Mouse (Mus musculus) bone marrow macrophage, adult 2 months (primary cell): ENCODE data around the gene Slc4a8. TPM values are rescaled to one million over a fixed set of nuclear protein-coding genes. Genes with fewer than 3 reads are reported as not detected.

Experiments
- H3K27ac ChIP-seq: 2 replicates; pipeline ENCODE4 v1.5.1; 2012; ENCODE audit warnings: low read depth, low read length; ENCODE audit not compliant: insufficient read depth
- H3K4me1 ChIP-seq: 2 replicates; pipeline ENCODE4 v1.6.1; 2012; ENCODE audit warnings: low read length; ENCODE audit not compliant: control insufficient read depth, insufficient read depth
- H3K4me3 ChIP-seq: 2 replicates; pipeline ENCODE4 v1.5.1; 2012; ENCODE audit warnings: mild to moderate bottlenecking, low read length, moderate library complexity; ENCODE audit not compliant: insufficient read depth
- CTCF ChIP-seq: IDR thresholded peaks from 2 replicates; pipeline ENCODE4 v1.5.1; 2012; ENCODE audit warnings: low read depth, mild to moderate bottlenecking, low read length, moderate library complexity
- POLR2A ChIP-seq: IDR thresholded peaks from 2 replicates; pipeline ENCODE4 v1.6.1; 2012; ENCODE audit warnings: mild to moderate bottlenecking, low read depth, low read length, borderline replicate concordance
- polyA plus RNA-seq: library from polyadenylated mRNA; stranded (reverse); fragments of >200 nt; gene quantifications from 2 replicates; pipeline ENCODE4 v1.2.4, GENCODE M21; 2012; ENCODE audit not compliant: missing spikeins, insufficient read depth, insufficient read length

Slc4a8 gene
- polyA plus RNA-seq, 1 experiment: not detected

DNA sequence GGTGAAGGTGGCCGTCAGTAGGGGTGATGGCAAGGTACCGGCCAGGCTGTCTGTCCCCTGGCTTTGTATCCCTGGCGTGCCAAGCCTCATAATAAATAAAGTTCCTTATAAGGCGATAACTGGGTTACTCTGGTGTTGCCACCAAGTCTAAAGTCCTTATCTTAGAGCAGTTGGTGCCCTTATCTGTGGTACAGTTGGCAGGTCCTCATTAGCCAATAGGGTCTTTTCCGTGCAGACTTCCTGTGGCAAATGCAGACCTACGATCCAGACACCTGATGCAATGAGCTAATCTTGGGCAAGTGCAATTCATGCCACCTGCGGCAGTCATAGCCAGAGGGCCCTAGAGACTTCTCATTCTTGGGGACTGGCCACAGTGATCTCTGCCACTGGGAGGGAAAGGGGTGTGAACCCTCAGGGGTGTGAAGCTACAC is 23.2 kb upstream of the Slc4a8 start:
- Histone ChIP-seq H3K27ac (0 out of 2 replicates have a peak overlapping the region, but pooled peaks have one; percentile 16), H3K4me1 (peaks cover 29% of the 10 kb centered on the region), H3K4me3 (no peak overlapping the region)
- TF ChIP-seq CTCF: no peak
- no peak for TF ChIP-seq POLR2A

GRCm38 (mm10) chr15:100739442-100739841 is 22.1 kb upstream of the Slc4a8 start:
- Histone ChIP-seq H3K4me1 (peaks cover 25% of the 10 kb centered on the region), H3K27ac (no peak overlapping the region), H3K4me3 (no peak overlapping the region)
- no peak for TF ChIP-seq CTCF
- TF ChIP-seq POLR2A: no peak

- TF ChIP-seq CTCF: no peak
- TF ChIP-seq POLR2A: no peak
These were observed 18.3 kb upstream of the Slc4a8 start for GRCm38 (mm10) chr15:100743238-100743637.

GRCm38 (mm10) chr15:100746478-100747120 is 14.9 kb upstream of the Slc4a8 start:
- TF ChIP-seq CTCF (no peak), POLR2A (no peak)
- Histone ChIP-seq H3K4me3 (peak overlapping the region; percentile 34; the same call in 1 of the 2 replicates), H3K27ac (no peak overlapping the region), H3K4me1 (peaks cover 18% of the 10 kb centered on the region)

More at GRCm38 (mm10) chr15:100743238-100743637, 18.3 kb upstream of the Slc4a8 start:
- H3K4me1 ChIP-seq: peaks cover 11% of the 10 kb centered on the region
- no peak overlapping the region for H3K27ac ChIP-seq
- H3K4me3 ChIP-seq: no peak overlapping the region

DNA sequence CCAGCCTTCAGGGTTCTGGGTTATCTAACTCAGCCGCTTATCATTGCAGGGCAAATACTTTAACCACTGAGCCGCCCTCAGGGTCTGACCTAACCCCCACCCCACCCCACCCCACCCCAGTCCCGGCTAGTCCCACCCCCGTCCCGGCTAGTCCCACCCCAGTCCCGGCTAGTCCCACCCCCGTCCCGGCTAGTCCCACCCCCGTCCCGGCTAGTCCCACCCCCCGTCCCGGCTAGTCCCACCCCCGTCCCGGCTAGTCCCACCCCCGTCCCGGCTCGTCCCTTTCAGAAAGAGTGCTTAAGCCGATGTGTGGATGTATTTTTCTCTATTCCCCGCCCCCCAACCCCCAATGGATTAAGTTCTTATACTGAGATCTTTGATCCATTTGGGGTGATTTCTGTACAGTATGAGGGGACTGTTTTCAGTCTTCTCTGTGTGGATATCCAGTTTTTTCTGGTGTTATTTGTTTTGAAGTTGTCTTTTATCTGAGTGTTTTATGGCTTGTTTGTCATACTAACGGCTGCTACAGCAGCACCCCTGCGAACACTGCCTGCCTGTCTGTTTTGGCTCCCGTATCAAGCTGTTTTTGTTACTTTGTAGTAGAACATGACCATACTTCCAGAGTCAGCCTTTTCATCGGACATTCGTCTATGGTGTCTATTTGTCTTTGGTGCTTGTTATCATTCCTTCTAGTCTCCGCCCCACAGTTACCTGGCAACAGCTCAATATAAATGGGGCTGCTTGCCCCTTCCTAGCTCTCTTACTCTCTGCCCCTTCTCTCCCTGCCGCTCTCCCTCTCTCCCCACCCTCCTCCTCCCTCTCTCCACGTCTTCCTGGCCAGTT is 14.2 kb upstream of the Slc4a8 start:
- H3K4me3 ChIP-seq: peak overlapping the region; percentile 34; the same call in 1 of the 2 replicates
- no peak overlapping the region for H3K27ac ChIP-seq
- H3K4me1 ChIP-seq: peaks cover 18% of the 10 kb centered on the region
- TF ChIP-seq POLR2A: no peak
- TF ChIP-seq CTCF: no peak

DNA sequence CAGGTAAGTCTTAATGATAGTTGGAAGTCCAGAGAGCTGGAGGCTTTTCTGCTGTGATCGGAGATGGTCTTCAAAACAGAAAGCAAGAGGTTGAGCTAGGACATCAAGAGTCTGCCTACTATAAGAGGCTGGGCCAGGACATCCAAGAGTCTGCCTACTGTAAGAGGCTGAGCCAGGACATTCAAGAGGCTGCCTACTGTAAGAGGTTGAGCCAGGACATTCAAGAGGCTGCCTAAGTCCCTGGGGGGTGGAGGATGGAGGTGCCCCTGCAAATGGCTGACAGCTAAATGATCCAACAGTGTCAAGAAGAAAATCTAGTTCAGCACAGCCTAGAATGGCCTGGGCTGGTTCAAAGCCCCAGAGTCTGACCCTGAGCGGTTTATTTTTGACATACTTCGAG is 13.0 kb upstream of the Slc4a8 start:
- TF ChIP-seq CTCF (no peak), POLR2A (no peak)
- Histone ChIP-seq H3K27ac (no peak overlapping the region), H3K4me3 (no peak overlapping the region), H3K4me1 (peaks cover 15% of the 10 kb centered on the region)

GRCm38 (mm10) chr15:100749751-100750538 is 11.6 kb upstream of the Slc4a8 start:
- Histone ChIP-seq H3K27ac (no peak overlapping the region), H3K4me1 (peaks cover 26% of the 10 kb centered on the region), H3K4me3 (no peak overlapping the region)
- no peak for TF ChIP-seq CTCF
- TF ChIP-seq POLR2A: no peak

GRCm38 (mm10) chr15:100752439-100752838 is 9.1 kb upstream of the Slc4a8 start:
- H3K4me1 ChIP-seq: peaks cover 25% of the 10 kb centered on the region
- no peak overlapping the region for H3K27ac ChIP-seq
- TF ChIP-seq CTCF (no peak), POLR2A (no peak)
- no peak overlapping the region for H3K4me3 ChIP-seq

- H3K27ac ChIP-seq: no peak overlapping the region
- H3K4me3 ChIP-seq: no peak overlapping the region
- no peak for TF ChIP-seq POLR2A
- no peak for TF ChIP-seq CTCF
- peaks cover 24% of the 10 kb centered on the region for H3K4me1 ChIP-seq
These were observed 8.5 kb upstream of the Slc4a8 start for GRCm38 (mm10) chr15:100753045-100753444.

- peaks cover 24% of the 10 kb centered on the region for H3K4me1 ChIP-seq
- TF ChIP-seq POLR2A (no peak), CTCF (no peak)
- no peak overlapping the region for H3K4me3 ChIP-seq
- H3K27ac ChIP-seq: no peak overlapping the region
These were observed 7.5 kb upstream of the Slc4a8 start for GRCm38 (mm10) chr15:100754041-100754440.
